Mouse (Mus musculus): ENCODE measurements around the gene Sqstm1. TPM values are rescaled to one million over a fixed set of nuclear protein-coding genes. Genes with fewer than 3 reads are reported as not detected.

The Sqstm1 gene
- polyA plus RNA-seq, 1 experiment from 2014 or later: 394 TPM

DNA sequence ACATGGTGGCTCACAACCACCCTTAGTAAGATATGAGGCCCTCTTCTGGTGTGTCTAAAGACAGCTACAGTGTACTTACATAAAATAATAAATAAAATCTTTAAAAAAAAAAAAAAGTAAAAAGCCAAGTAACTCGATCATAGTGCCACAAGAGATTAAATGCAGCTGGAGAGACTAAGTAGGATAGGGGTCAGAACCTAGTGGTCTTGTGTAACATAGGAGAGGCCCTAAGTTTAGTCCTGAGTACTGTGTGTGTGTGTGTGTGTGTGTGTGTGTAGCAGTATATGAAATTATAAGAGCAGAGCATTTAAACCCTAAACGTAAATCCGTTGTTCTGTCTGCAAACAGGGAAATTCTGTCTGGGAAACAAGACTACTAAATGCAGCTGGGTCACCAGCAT is 18.3 kb downstream of the Sqstm1 start:
- no peaks in the 10 kb centered on the region for H3K9me3 ChIP-seq (replicated peaks; ENCODE audit: control insufficient read depth, low read length, poor library complexity, severe bottlenecking)
- no peak for ATAC-seq
- no peak overlapping the region for H3K9ac ChIP-seq (ENCODE audit: low read depth, low read length)
- H3K36me3 ChIP-seq (ENCODE audit: control insufficient read depth, insufficient read depth, low read length): 0 out of 2 replicates have a peak, but pooled peaks cover 9% of the 10 kb centered on the region
- H3K4me1 ChIP-seq (ENCODE audit: control insufficient read depth, insufficient read depth, low read length): no peaks in the 10 kb centered on the region
- H3K4me2 ChIP-seq (ENCODE audit: low read length): no peak overlapping the region
- no peak overlapping the region for H3K4me3 ChIP-seq (ENCODE audit: low read depth, low read length)
- H3K27me3 ChIP-seq (ENCODE audit: control insufficient read depth, insufficient read depth, low read depth, low read length): no peaks in the 10 kb centered on the region
- no peak overlapping the region for H3K27ac ChIP-seq (ENCODE audit: low read length)
- 93% methylated on average over 3 of the region's 3 CpGs for WGBS

GRCm38 (mm10) chr11:50190362-50190761 is 20.3 kb downstream of the Sqstm1 start:
- H3K36me3 ChIP-seq (ENCODE audit: control insufficient read depth, insufficient read depth, low read length): 0 out of 2 replicates have a peak, but pooled peaks cover 5% of the 10 kb centered on the region
- no peak overlapping the region for H3K4me3 ChIP-seq (ENCODE audit: low read depth, low read length)
- no peak overlapping the region for H3K9ac ChIP-seq (ENCODE audit: low read depth, low read length)
- ATAC-seq: no peak
- no peaks in the 10 kb centered on the region for H3K27me3 ChIP-seq (ENCODE audit: control insufficient read depth, insufficient read depth, low read depth, low read length)
- 92% methylated on average over 4 of the region's 4 CpGs for WGBS
- no peaks in the 10 kb centered on the region for H3K9me3 ChIP-seq (replicated peaks; ENCODE audit: control insufficient read depth, low read length, poor library complexity, severe bottlenecking)
- H3K4me2 ChIP-seq (ENCODE audit: low read length): no peak overlapping the region
- H3K27ac ChIP-seq (ENCODE audit: low read length): no peak overlapping the region
- no peaks in the 10 kb centered on the region for H3K4me1 ChIP-seq (ENCODE audit: control insufficient read depth, insufficient read depth, low read length)

DNA sequence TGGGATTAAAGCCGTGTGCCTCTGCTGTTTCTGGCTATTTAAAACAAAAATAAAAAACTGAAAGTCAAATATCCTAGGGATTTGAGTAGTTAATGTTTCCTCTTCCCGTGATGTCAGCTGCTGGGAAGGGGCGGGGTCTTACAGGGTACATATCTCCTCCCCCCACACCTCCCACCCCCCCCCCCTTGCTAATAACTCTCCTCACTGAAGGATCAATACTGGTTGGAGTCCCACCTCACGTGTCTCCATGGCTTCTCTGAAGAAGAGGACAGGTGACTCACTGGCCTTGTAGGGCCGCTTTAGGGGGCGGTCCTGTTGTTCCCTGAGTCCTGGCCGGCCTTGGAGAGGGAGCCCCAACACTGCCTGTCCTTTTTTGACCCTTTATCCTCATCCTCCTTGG is 21.9 kb downstream of the Sqstm1 start:
- no peak overlapping the region for H3K27ac ChIP-seq (ENCODE audit: low read length)
- H3K9me3 ChIP-seq (replicated peaks; ENCODE audit: control insufficient read depth, low read length, poor library complexity, severe bottlenecking): no peaks in the 10 kb centered on the region
- 0 out of 2 replicates have a peak, but pooled peaks cover 5% of the 10 kb centered on the region for H3K36me3 ChIP-seq (ENCODE audit: control insufficient read depth, insufficient read depth, low read length)
- H3K4me1 ChIP-seq (ENCODE audit: control insufficient read depth, insufficient read depth, low read length): no peaks in the 10 kb centered on the region
- no peak overlapping the region for H3K9ac ChIP-seq (ENCODE audit: low read depth, low read length)
- no peak overlapping the region for H3K4me3 ChIP-seq (ENCODE audit: low read depth, low read length)
- WGBS: 76% methylated on average over 7 of the region's 7 CpGs
- no peak for ATAC-seq
- H3K4me2 ChIP-seq (ENCODE audit: low read length): no peak overlapping the region
- no peaks in the 10 kb centered on the region for H3K27me3 ChIP-seq (ENCODE audit: control insufficient read depth, insufficient read depth, low read depth, low read length)

GRCm38 (mm10) chr11:50184788-50185187 is 25.8 kb downstream of the Sqstm1 start:
- no peak for ATAC-seq
- Histone ChIP-seq H3K9ac (ENCODE audit: low read depth, low read length) (no peak overlapping the region), H3K27me3 (ENCODE audit: control insufficient read depth, insufficient read depth, low read depth, low read length) (no peaks in the 10 kb centered on the region), H3K4me1 (ENCODE audit: control insufficient read depth, insufficient read depth, low read length) (no peaks in the 10 kb centered on the region), H3K27ac (ENCODE audit: low read length) (no peak overlapping the region), H3K4me2 (ENCODE audit: low read length) (no peak overlapping the region), H3K9me3 (replicated peaks; ENCODE audit: control insufficient read depth, low read length, poor library complexity, severe bottlenecking) (no peaks in the 10 kb centered on the region), H3K4me3 (ENCODE audit: low read depth, low read length) (no peak overlapping the region), H3K36me3 (ENCODE audit: control insufficient read depth, insufficient read depth, low read length) (peaks cover 9% of the 10 kb centered on the region; the same call in 1 of the 2 replicates)
- 92% methylated on average over 3 of the region's 3 CpGs for WGBS

GRCm38 (mm10) chr11:50182702-50183101 is 27.9 kb downstream of the Sqstm1 start:
- Histone ChIP-seq H3K27me3 (ENCODE audit: control insufficient read depth, insufficient read depth, low read depth, low read length) (no peaks in the 10 kb centered on the region), H3K4me2 (ENCODE audit: low read length) (no peak overlapping the region), H3K9ac (ENCODE audit: low read depth, low read length) (no peak overlapping the region), H3K4me1 (ENCODE audit: control insufficient read depth, insufficient read depth, low read length) (no peaks in the 10 kb centered on the region), H3K36me3 (ENCODE audit: control insufficient read depth, insufficient read depth, low read length) (peaks cover 13% of the 10 kb centered on the region; the same call in 1 of the 2 replicates), H3K9me3 (replicated peaks; ENCODE audit: control insufficient read depth, low read length, poor library complexity, severe bottlenecking) (no peaks in the 10 kb centered on the region), H3K4me3 (ENCODE audit: low read depth, low read length) (no peak overlapping the region), H3K27ac (ENCODE audit: low read length) (no peak overlapping the region)
- WGBS: 93% methylated on average over 4 of the region's 4 CpGs
- no peak for ATAC-seq

DNA sequence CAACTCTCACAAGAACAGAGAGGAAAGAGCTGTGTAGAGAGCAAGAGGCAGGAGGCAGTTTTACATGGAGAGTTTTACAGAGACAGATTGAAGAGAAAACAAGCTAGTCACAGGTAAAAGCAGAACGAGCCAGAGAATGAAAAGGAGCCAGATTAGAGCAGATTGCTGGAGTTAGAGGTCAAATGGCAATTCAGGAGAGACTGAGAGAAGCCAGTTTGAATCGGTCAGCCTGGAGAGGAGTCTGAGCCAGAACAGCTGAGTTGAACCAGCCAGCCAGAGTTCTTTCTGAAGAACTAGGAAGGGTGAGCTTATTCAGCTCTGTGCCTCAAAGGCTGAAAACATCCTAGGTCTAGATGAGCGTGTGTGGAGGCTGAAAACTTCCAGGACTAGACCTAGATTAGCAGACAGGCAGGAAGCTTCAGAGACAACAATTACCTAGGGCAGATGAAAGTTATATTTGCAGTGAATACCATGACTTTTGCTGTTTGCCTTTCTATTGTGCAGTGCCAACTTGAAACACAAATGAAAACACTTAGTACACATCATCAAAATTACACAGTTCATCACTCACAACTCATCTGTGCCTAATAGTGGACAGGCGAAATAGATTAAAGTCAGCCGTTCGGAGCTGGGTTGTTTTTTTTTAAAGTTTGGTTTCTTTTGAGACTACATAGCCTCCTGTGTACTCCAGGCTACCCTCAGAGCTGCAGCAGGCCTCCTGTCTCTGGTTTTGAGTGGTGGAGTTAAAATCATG is 30.0 kb downstream of the Sqstm1 start:
- H3K9me3 ChIP-seq (replicated peaks; ENCODE audit: control insufficient read depth, low read length, poor library complexity, severe bottlenecking): no peaks in the 10 kb centered on the region
- peaks cover under 1% of the 10 kb centered on the region for H3K4me1 ChIP-seq (ENCODE audit: control insufficient read depth, insufficient read depth, low read length)
- no peak overlapping the region for H3K4me2 ChIP-seq (ENCODE audit: low read length)
- no peak overlapping the region for H3K9ac ChIP-seq (ENCODE audit: low read depth, low read length)
- ATAC-seq: no peak
- 75% methylated on average over 6 of the region's 6 CpGs for WGBS
- H3K27ac ChIP-seq (ENCODE audit: low read length): no peak overlapping the region
- H3K36me3 ChIP-seq (ENCODE audit: control insufficient read depth, insufficient read depth, low read length): peaks cover 16% of the 10 kb centered on the region; the same call in 1 of the 2 replicates
- no peaks in the 10 kb centered on the region for H3K27me3 ChIP-seq (ENCODE audit: control insufficient read depth, insufficient read depth, low read depth, low read length)
- no peak overlapping the region for H3K4me3 ChIP-seq (ENCODE audit: low read depth, low read length)

- ATAC-seq: no peak
- Histone ChIP-seq H3K4me1 (ENCODE audit: control insufficient read depth, insufficient read depth, low read length) (peaks cover 5% of the 10 kb centered on the region), H3K9ac (ENCODE audit: low read depth, low read length) (no peak overlapping the region), H3K9me3 (replicated peaks; ENCODE audit: control insufficient read depth, low read length, poor library complexity, severe bottlenecking) (no peaks in the 10 kb centered on the region), H3K4me2 (ENCODE audit: low read length) (no peak overlapping the region), H3K36me3 (ENCODE audit: control insufficient read depth, insufficient read depth, low read length) (peaks cover 13% of the 10 kb centered on the region; the same call in 1 of the 2 replicates), H3K27me3 (ENCODE audit: control insufficient read depth, insufficient read depth, low read depth, low read length) (no peaks in the 10 kb centered on the region), H3K4me3 (ENCODE audit: low read depth, low read length) (no peak overlapping the region), H3K27ac (ENCODE audit: low read length) (no peak overlapping the region)
- WGBS: 88% methylated on average over 5 of the region's 5 CpGs
Measured at GRCm38 (mm10) chr11:50178532-50179488, 31.8 kb downstream of the Sqstm1 start.

- H3K4me2 ChIP-seq (ENCODE audit: low read length): no peak overlapping the region
- peaks cover 10% of the 10 kb centered on the region; the same call in 1 of the 2 replicates for H3K36me3 ChIP-seq (ENCODE audit: control insufficient read depth, insufficient read depth, low read length)
- H3K9ac ChIP-seq (ENCODE audit: low read depth, low read length): no peak overlapping the region
- no peak overlapping the region for H3K4me3 ChIP-seq (ENCODE audit: low read depth, low read length)
- H3K27ac ChIP-seq (ENCODE audit: low read length): no peak overlapping the region
- H3K27me3 ChIP-seq (ENCODE audit: control insufficient read depth, insufficient read depth, low read depth, low read length): no peaks in the 10 kb centered on the region
- ATAC-seq: no peak
- H3K4me1 ChIP-seq (ENCODE audit: control insufficient read depth, insufficient read depth, low read length): peaks cover 5% of the 10 kb centered on the region
- no peaks in the 10 kb centered on the region for H3K9me3 ChIP-seq (replicated peaks; ENCODE audit: control insufficient read depth, low read length, poor library complexity, severe bottlenecking)
- WGBS: 83% methylated on average over 6 of the region's 6 CpGs
Measured at GRCm38 (mm10) chr11:50177111-50177510, 33.5 kb downstream of the Sqstm1 start.
